Mouse (Mus musculus): ENCODE measurements around the gene Gtpbp3. TPM values are rescaled to one million over a fixed set of nuclear protein-coding genes. Genes with fewer than 3 reads are reported as not detected.

The Gtpbp3 gene
- total and polyA plus RNA-seq, 3 experiments = 17.4 to 26.7 (median 20.7) TPM

- peak; percentile 50; the same call in 1 of the 2 replicates for TF ChIP-seq IRF4 (IDR thresholded peaks at IDR 0.05; ENCODE audit: low read depth, low read length)
- TF ChIP-seq E2F4 (IDR thresholded peaks at IDR 0.05; ENCODE audit: insufficient replicate concordance, low read depth, low read length) = no peak
- peak; percentile 67 for TF ChIP-seq USF1 (IDR thresholded peaks at IDR 0.05; ENCODE audit: low read depth, low read length)
- peak; percentile 77 for TF ChIP-seq RAD21 (IDR thresholded peaks at IDR 0.05; ENCODE audit: low read depth, low read length)
- TF ChIP-seq NRF1 (IDR thresholded peaks at IDR 0.05; ENCODE audit: low read depth, low read length) = peak; percentile 98
- no peak for TF ChIP-seq ZKSCAN1 (IDR thresholded peaks at IDR 0.05; ENCODE audit: borderline replicate concordance, low read depth, low read length)
- TF ChIP-seq UBTF (IDR thresholded peaks at IDR 0.05; ENCODE audit: low read depth, low read length) = no peak
- 0 out of 2 replicates have a peak, but pooled peaks have one; percentile 20 for TF ChIP-seq ELF1 (IDR thresholded peaks at IDR 0.05; ENCODE audit: low read depth, low read length)
Observed at GRCm38 (mm10) chr8:71521634-71522033, 33.7 kb downstream of the Gtpbp3 start (continued).

DNA sequence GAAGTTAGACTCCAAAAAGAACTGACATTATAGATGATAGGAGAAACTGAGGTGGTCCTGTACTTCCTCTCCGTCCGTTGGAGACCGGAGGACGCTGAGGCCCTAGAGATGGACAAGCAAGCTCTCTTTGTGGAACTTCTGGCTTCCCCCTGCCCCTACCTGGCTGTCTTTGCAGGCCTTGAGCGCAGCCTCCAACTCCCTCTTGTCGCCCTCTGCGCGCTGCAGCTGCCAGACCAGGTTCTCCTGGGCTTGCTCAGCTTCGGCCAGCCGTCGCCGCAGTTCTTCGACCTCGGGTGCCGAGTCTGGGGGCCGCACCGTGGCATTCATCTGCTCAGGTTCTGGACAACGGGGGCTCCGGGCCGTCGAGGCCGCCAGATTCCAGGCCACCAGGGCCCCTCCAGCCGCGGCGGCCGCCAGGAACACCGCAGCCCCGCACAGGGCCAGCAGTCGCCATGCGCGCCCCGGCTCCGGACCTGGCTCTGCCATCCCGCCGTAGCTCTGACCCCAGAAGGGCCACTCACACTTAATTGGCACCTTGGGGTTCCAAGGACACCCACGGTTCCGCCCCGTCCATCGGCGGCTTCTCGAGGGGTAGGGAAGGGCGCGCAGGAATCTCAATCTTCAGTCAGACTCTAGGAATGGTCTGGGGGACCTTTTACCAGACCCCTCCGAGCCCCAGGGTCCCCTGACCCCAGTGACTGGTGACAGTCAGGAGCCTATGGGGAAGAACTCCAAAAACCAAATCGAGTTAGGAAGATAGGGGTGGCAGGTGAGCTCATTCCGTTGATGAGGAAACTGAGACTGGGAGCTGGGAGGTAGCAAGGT lies 37.5 kb downstream of the Gtpbp3 start, which contains the start of gene Ccdc194:
Gene Ccdc194, minus strand, starts transcription at position 486 of the 825 bp plus-strand sequence.
- H3K27ac ChIP-seq (ENCODE audit: insufficient read depth, low read depth) = no peak within 1 kb of the TSS
- peaks cover 28 to 51% of the 10 kb centered on the region in 2 experiments for H3K4me1 ChIP-seq (ENCODE audit: control insufficient read depth in 1 of 2, insufficient read depth in 2 of 2)
- no peak within 1 kb of the TSS for H3K4me3 ChIP-seq (replicated peaks in 1 of 3; ENCODE audit: low read depth in 2 of 3, low read length in 2 of 3, poor library complexity in 1 of 3)
- H3K27me3 ChIP-seq (replicated peaks) = no peaks in the 10 kb centered on the region
- no peaks in the 10 kb centered on the region for H3K9me3 ChIP-seq (replicated peaks; ENCODE audit: low read length)
- in situ Hi-C loops (cut with MboI; ENCODE audit: low pct_ligation_motif_present, low pct_unique_long_range_greater_than_20kb, low sequenced_read_pairs) (no loop called here), dilution Hi-C loops (cut with MboI; ENCODE audit: extremely low pct_ligation_motif_present, extremely low pct_unique_long_range_greater_than_20kb, low sequenced_read_pairs) (no loop called here)
- DNase-seq (ENCODE audit: extremely low read depth) = no peak
- no peaks in the 10 kb centered on the region for H3K79me2 ChIP-seq (replicated peaks; ENCODE audit: control insufficient read depth, extremely low read depth, insufficient read depth, poor library complexity, severe bottlenecking)
- H3K4me2 ChIP-seq (ENCODE audit: insufficient read depth, low read depth, poor library complexity, severe bottlenecking) = no peak within 1 kb of the TSS
- H3K9ac ChIP-seq (ENCODE audit: insufficient read depth, low read depth) = no peak within 1 kb of the TSS
- no peaks in the 10 kb centered on the region for H3K36me3 ChIP-seq (replicated peaks in 1 of 2; ENCODE audit: control insufficient read depth in 1 of 2, insufficient read depth in 1 of 2, low read length in 1 of 2)
- TF ChIP-seq SMC3 (IDR thresholded peaks at IDR 0.05; ENCODE audit: low read depth, low read length) = no peak
- TF ChIP-seq NRF1 (IDR thresholded peaks at IDR 0.05; ENCODE audit: low read depth, low read length) = no peak
- TF ChIP-seq TBP (conservative IDR thresholded peaks at IDR 0.05; ENCODE audit: low read depth, low read length) = no peak
- no peak for TF ChIP-seq E2F4 (IDR thresholded peaks at IDR 0.05; ENCODE audit: insufficient replicate concordance, low read depth, low read length)
- no peak for TF ChIP-seq CHD1 (IDR thresholded peaks at IDR 0.05; ENCODE audit: low read depth, low read length)
- no peak for TF ChIP-seq MEF2A (IDR thresholded peaks at IDR 0.05; ENCODE audit: borderline replicate concordance, low read depth, low read length)
- no peak for TF ChIP-seq ZNF384 (IDR thresholded peaks at IDR 0.05; ENCODE audit: low read depth, low read length)
- TF ChIP-seq KAT2A (IDR thresholded peaks at IDR 0.05; ENCODE audit: insufficient replicate concordance, low read length) = no peak
- no peak for TF ChIP-seq ZMIZ1 (IDR thresholded peaks at IDR 0.05; ENCODE audit: low read depth, low read length)
- no peak for TF ChIP-seq NELFE (IDR thresholded peaks at IDR 0.05; ENCODE audit: low read depth, low read length)
- no peak for TF ChIP-seq CTCF (conservative IDR thresholded peaks at IDR 0.05 in 1 of 2, IDR thresholded peaks at IDR 0.05 in 1 of 2; ENCODE audit: low read depth in 2 of 2, low read length in 2 of 2)
- no peak for TF ChIP-seq EP300 (IDR thresholded peaks at IDR 0.05; ENCODE audit: low read length)
- no peak for TF ChIP-seq USF2 (conservative IDR thresholded peaks at IDR 0.05; ENCODE audit: low read depth, low read length)
- no peak for TF ChIP-seq HCFC1 (IDR thresholded peaks at IDR 0.05; ENCODE audit: low read depth, low read length)
- TF ChIP-seq JUN (IDR thresholded peaks at IDR 0.05; ENCODE audit: insufficient read depth, low read depth, low read length) = no peak
- TF ChIP-seq SIN3A (IDR thresholded peaks at IDR 0.05; ENCODE audit: low read length) = no peak
